Mouse (Mus musculus) liver, embryonic 14.5 days (tissue): ENCODE results near the gene Numbl. TPM values are rescaled to one million over a fixed set of nuclear protein-coding genes. Genes with fewer than 3 reads are reported as not detected.

Source experiments
- ATAC-seq: fragments of 200-750 bp; cut with Nextera tagmentation; 2 replicates; pipeline ENCODE4 v1.8.0; 2017; ENCODE audit warnings: moderate number of reproducible peaks, mild to moderate bottlenecking, moderate library complexity; ENCODE audit not compliant: insufficient read depth
- DNase-seq, 3 experiments: peaks; one replicate each; pipeline ENCODE4 v3.0.0-alpha.2; 2012 to 2013; ENCODE audit warnings: low read depth in 3 of 3, low spot score in 3 of 3
- H3K27ac ChIP-seq: fragments of 300-500 bp; sonication (generic); 2 replicates; pipeline ENCODE4 v1.5.1; 2014; ENCODE audit warnings: moderate library complexity, mild to moderate bottlenecking, control low read depth, inconsistent platforms
- H3K27me3 ChIP-seq: fragments of 300-500 bp; sonication (generic); 2 replicates; pipeline ENCODE4 v1.6.1; 2014; ENCODE audit warnings: mild to moderate bottlenecking, low read length, moderate library complexity; ENCODE audit not compliant: control insufficient read depth, insufficient read depth
- H3K36me3 ChIP-seq: fragments of 300-500 bp; sonication (generic); replicated peaks from 2 replicates; pipeline ENCODE4 v1.6.1; 2014; ENCODE audit warnings: low read depth; ENCODE audit not compliant: control insufficient read depth, insufficient read depth
- H3K4me1 ChIP-seq, 2 experiments: fragments of 200-500 bp in 1 of 2; fragments of 300-500 bp in 1 of 2; sonication (generic) in 1 of 2; replicated peaks; 2 replicates each; pipeline ENCODE4 v1.6.1; 2012 to 2014; ENCODE audit warnings: antibody characterized with exemption in 1 of 2, inconsistent platforms in 1 of 2, low read length in 1 of 2; ENCODE audit not compliant: control insufficient read depth in 2 of 2, insufficient read depth in 2 of 2
- H3K4me2 ChIP-seq: fragments of 300-500 bp; sonication (generic); 2 replicates; pipeline ENCODE4 v1.6.1; 2014; ENCODE audit warnings: low read depth, mild to moderate bottlenecking, control low read depth, moderate library complexity
- H3K4me3 ChIP-seq, 2 experiments: fragments of 200-500 bp in 1 of 2; fragments of 300-500 bp in 1 of 2; sonication (generic) in 1 of 2; 2 replicates each; pipeline ENCODE4 v1.5.1; 2012 to 2014; ENCODE audit warnings: low read depth in 2 of 2, low read length in 2 of 2, mild to moderate bottlenecking in 2 of 2, control low read depth in 1 of 2, inconsistent platforms in 1 of 2, moderate library complexity in 1 of 2; ENCODE audit not compliant: insufficient read depth in 1 of 2
- H3K9ac ChIP-seq: fragments of 300-500 bp; sonication (generic); replicated peaks from 2 replicates; pipeline ENCODE4 v1.6.1; 2014; ENCODE audit warnings: mild to moderate bottlenecking, control low read depth, moderate library complexity
- H3K9me3 ChIP-seq: fragments of 300-500 bp; sonication (generic); 2 replicates; pipeline ENCODE4 v1.6.1; 2016; ENCODE audit warnings: low read length, mixed read lengths; ENCODE audit not compliant: control insufficient read depth
- CTCF ChIP-seq: IDR thresholded peaks from 2 replicates; pipeline ENCODE4 v1.5.1; 2016; ENCODE audit warnings: antibody characterized with exemption, low read depth, control low read depth
- EP300 ChIP-seq: IDR thresholded peaks from 2 replicates; pipeline ENCODE4 v1.6.1; 2016; ENCODE audit warnings: antibody characterized with exemption, low read depth
- WGBS: fragments of 180-500 bp; shearing (Covaris S2); extraction: QIAGEN DNeasy Blood & Tissue Kit; methylation state at CpG from one replicate; pipeline ENCODE4 v1.1.7; 2014; ENCODE audit not compliant: insufficient replicate concordance; 5-methylcytosine and 5-hydroxymethylcytosine counted together
- polyA plus RNA-seq, 2 experiments: library from polyadenylated mRNA; depleted of rRNA in 1 of 2; stranded (reverse) in 1 of 2; unstranded in 1 of 2; fragments of >200 nt; fragmentation: Nextera tagmentation in 1 of 2; extraction: Ambion mirVana in 1 of 2; gene quantifications; 2 replicates each; pipeline versions ENCODE4 v1.2.1 to v1.2.3; 2012 to 2014

Gene Numbl
- polyA plus RNA-seq, 2 experiments = 0.72 to 1.9 TPM

GRCm38 (mm10) chr7:27309832-27310231 lies 51.6 kb downstream of the Numbl start:
- Histone ChIP-seq H3K36me3 (no peaks in the 10 kb centered on the region), H3K4me1 (no peaks in the 10 kb centered on the region), H3K9ac (no peak overlapping the region), H3K9me3 (peaks cover 2% of the 10 kb centered on the region; the same call in 1 of the 2 replicates), H3K27me3 (peaks cover 15% of the 10 kb centered on the region), H3K4me2 (no peak overlapping the region), H3K4me3 (no peak overlapping the region), H3K27ac (no peak overlapping the region)
- WGBS = 67% methylated on average over 3 of the region's 3 CpGs
- no peak for ATAC-seq
- DNase-seq = no peak
- no peak for TF ChIP-seq CTCF
- no peak for TF ChIP-seq EP300

DNA sequence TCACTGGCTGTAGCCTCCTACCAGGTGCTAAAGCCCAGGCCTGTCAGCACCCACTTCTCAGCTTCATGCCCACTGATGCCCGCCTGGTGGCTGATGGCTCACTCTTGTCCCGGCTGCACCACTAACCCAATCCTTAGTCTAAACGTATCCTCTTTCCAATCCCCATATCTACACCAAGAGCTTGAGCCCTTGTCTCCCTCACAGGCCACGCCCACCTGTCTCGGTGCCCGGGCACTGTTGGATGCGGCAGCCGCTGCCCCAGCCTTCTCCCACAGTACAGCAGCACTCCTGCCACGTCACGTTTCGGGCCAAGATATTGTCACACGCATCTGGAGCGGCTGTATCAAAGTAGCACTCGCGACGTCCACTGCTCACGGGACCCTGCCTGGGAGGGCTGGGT lies 52.1 kb downstream of the Numbl start:
- Histone ChIP-seq H3K36me3 (no peaks in the 10 kb centered on the region), H3K4me1 (no peaks in the 10 kb centered on the region), H3K4me3 (no peak overlapping the region), H3K27me3 (peaks cover 15% of the 10 kb centered on the region), H3K4me2 (peak overlapping the region; percentile 18; the same call in 1 of the 2 replicates), H3K9me3 (peaks cover 2% of the 10 kb centered on the region; the same call in 1 of the 2 replicates), H3K9ac (no peak overlapping the region), H3K27ac (no peak overlapping the region)
- 7% methylated on average over 17 of the region's 17 CpGs for WGBS
- ATAC-seq (no peak), DNase-seq (no peak)
- TF ChIP-seq CTCF (no peak), EP300 (no peak)

DNA sequence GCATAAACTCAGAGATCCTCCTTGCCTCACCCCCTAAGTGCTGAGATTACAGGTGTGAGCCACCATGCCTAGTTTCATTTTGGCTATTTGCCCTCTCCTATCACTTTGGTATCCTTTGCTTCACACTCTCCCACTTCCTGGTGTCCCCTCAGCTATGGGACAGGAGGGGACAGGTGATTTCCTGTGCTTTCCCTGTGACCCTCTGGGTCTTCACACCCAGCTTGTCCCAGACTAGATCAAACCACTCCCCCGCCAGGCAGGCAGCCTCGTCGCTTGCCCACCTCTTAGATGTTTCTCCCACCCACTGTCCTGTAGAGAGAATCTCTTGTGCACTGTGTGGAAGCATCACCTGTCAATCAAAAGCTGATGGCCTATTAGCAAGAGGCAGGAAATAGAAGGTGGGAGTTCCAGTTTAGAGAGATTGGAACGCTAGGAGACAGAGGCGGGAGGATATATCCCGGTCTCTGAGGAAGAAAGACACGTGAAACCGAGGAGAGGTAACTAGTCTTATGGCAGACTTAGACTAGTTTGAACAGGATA lies 52.8 kb downstream of the Numbl start:
- TF ChIP-seq CTCF (no peak), EP300 (no peak)
- Histone ChIP-seq H3K4me3 (no peak overlapping the region), H3K27ac (no peak overlapping the region), H3K4me2 (no peak overlapping the region), H3K4me1 (no peaks in the 10 kb centered on the region), H3K27me3 (peaks cover 15% of the 10 kb centered on the region), H3K36me3 (no peaks in the 10 kb centered on the region), H3K9me3 (peaks cover 2% of the 10 kb centered on the region; the same call in 1 of the 2 replicates), H3K9ac (no peak overlapping the region)
- ATAC-seq = no peak
- WGBS = 24% methylated on average over 8 of the region's 8 CpGs
- DNase-seq = no peak

GRCm38 (mm10) chr7:27311651-27312284 lies 53.5 kb downstream of the Numbl start:
- Histone ChIP-seq H3K27ac (no peak overlapping the region), H3K9me3 (peaks cover 2% of the 10 kb centered on the region; the same call in 1 of the 2 replicates), H3K36me3 (no peaks in the 10 kb centered on the region), H3K4me1 (no peaks in the 10 kb centered on the region), H3K4me3 (no peak overlapping the region), H3K4me2 (no peak overlapping the region), H3K27me3 (peaks cover 15% of the 10 kb centered on the region), H3K9ac (no peak overlapping the region)
- DNase-seq = no peak
- WGBS = 65% methylated on average over 12 of the region's 12 CpGs
- no peak for ATAC-seq
- TF ChIP-seq CTCF (no peak), EP300 (no peak)

DNA sequence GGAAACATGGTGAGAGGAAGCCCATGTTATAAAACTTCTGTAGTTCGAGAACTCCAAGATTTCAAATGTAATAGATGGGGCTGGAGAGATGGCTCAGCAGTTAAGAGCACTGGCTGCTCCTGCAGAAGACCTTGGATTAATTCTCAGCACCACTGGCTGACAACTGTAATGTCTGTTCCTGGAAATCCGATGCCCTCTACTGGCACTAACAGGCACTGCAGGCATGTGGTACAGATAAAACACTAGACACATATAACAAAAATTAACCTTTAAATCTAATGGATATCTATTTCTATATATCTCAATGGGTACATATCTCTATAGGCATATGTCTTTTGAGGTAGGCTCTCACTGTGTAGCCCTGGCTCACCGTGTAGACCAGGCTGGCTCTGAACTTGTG lies 56.2 kb downstream of the Numbl start:
- DNase-seq (no peak), ATAC-seq (no peak)
- Histone ChIP-seq H3K27ac (no peak overlapping the region), H3K9me3 (peaks cover 2% of the 10 kb centered on the region; the same call in 1 of the 2 replicates), H3K27me3 (peaks cover 9% of the 10 kb centered on the region), H3K9ac (no peak overlapping the region), H3K4me2 (no peak overlapping the region), H3K4me3 (no peak overlapping the region), H3K4me1 (no peaks in the 10 kb centered on the region), H3K36me3 (no peaks in the 10 kb centered on the region)
- 75% methylated on average over 3 of the region's 3 CpGs for WGBS
- TF ChIP-seq CTCF (peak; percentile 63), EP300 (no peak)
